Comparison of ENCODE assay signal across 24 mouse cellular contexts in genomic region chr1:153842121-153842740, GRCm38 (mm10). TPM values are rescaled to one million over a fixed set of nuclear protein-coding genes. Genes with fewer than 3 reads are reported as not detected.
DNase-seq lines count a peak whose midpoint lies in the region; ATAC-seq and TF ChIP-seq lines count a peak whose summit lies in the region.
"Had no signal": no experiment of that assay in that cellular context is flagged by ENCODE, and none has a peak within 500 bp of the region (broad histone marks: within the 10 kb centered on the region; RNA-seq: fewer than 3 reads in every experiment).

No protein-coding gene starts in this region.

- no peaks in the 10 kb centered on the region for H3K4me1 ChIP-seq in heart, postnatal 0 days (ENCODE audit: control insufficient read depth, insufficient read depth)
- H3K4me1 ChIP-seq in heart, adult 2 months (ENCODE audit: control insufficient read depth, insufficient read depth, low read length), result peaks cover 1% of the 10 kb centered on the region; the same call in 1 of the 2 replicates
- H3K4me1 ChIP-seq: hindbrain, embryonic 15.5 days; liver, embryonic 13.5 days; neural tube, embryonic 12.5 days had no signal

- DNase-seq in heart, postnatal 0 days (ENCODE audit: low spot score), result no peak
- DNase-seq in heart, adult 2 months, result no peak
- peak; percentile 20 for DNase-seq in urinary bladder, postnatal 14 days (ENCODE audit: low spot score)
- DNase-seq in urinary bladder, postnatal 25 days (ENCODE audit: low spot score), result no peak
- peak; percentile 54 to 72 for DNase-seq in thymus, adult 18-20 months
- DNase-seq in retina, postnatal 1 day, result no peak
- DNase-seq in spleen, postnatal 4 days (ENCODE audit: low spot score in 2 of 2), result no peak
- no peak for DNase-seq in retina, embryonic 14.5 days (ENCODE audit: low spot score)
- DNase-seq: cerebellum, postnatal 25 days; kidney, postnatal 36 days; liver, embryonic 13.5 days had no signal

- H3K27me3 ChIP-seq in heart, postnatal 0 days (ENCODE audit: control insufficient read depth, insufficient read depth, low read length), result no peaks in the 10 kb centered on the region
- no peaks in the 10 kb centered on the region for H3K27me3 ChIP-seq in heart, adult 2 months (ENCODE audit: control insufficient read depth, insufficient read depth, low read length)
- H3K27me3 ChIP-seq: hindbrain, embryonic 15.5 days; liver, embryonic 13.5 days; megakaryocyte, embryonic 14.5 days; neural tube, embryonic 12.5 days had no signal

- H3K79me2 ChIP-seq in heart, adult 2 months (replicated peaks; ENCODE audit: control insufficient read depth, insufficient read depth, low read length), result no peaks in the 10 kb centered on the region

- no peak overlapping the region for H3K4me2 ChIP-seq in heart, postnatal 0 days (ENCODE audit: low read depth, low read length)
- H3K4me2 ChIP-seq: hindbrain, embryonic 15.5 days; liver, embryonic 13.5 days; neural tube, embryonic 12.5 days had no signal

- intact Hi-C loops in heart, adult 2 months (cut with DNase I), result no loop called here

- no peaks in the 10 kb centered on the region for H3K9me3 ChIP-seq in heart, postnatal 0 days (replicated peaks; ENCODE audit: control insufficient read depth, low read length)
- H3K9me3 ChIP-seq: G1E; hindbrain, embryonic 15.5 days; liver, embryonic 13.5 days; neural tube, embryonic 12.5 days had no signal

- H3K4me3 ChIP-seq in heart, postnatal 0 days (ENCODE audit: low read depth, low read length), result no peak overlapping the region
- no peak overlapping the region for H3K4me3 ChIP-seq in heart, adult 2 months
- H3K4me3 ChIP-seq: hindbrain, embryonic 15.5 days; liver, embryonic 13.5 days; megakaryocyte, embryonic 14.5 days; neural tube, embryonic 12.5 days had no signal

- no peaks in the 10 kb centered on the region for H3K36me3 ChIP-seq in heart, postnatal 0 days (replicated peaks; ENCODE audit: control insufficient read depth, insufficient read depth, low read length)
- no peaks in the 10 kb centered on the region for H3K36me3 ChIP-seq in heart, adult 2 months (ENCODE audit: control insufficient read depth, insufficient read depth, low read length)
- H3K36me3 ChIP-seq: G1E; hindbrain, embryonic 15.5 days; liver, embryonic 13.5 days; neural tube, embryonic 12.5 days had no signal

- H3K27ac ChIP-seq in heart, postnatal 0 days (ENCODE audit: low read depth), result peak overlapping the region; percentile 9; the same call in 1 of the 2 replicates
- H3K27ac ChIP-seq in heart, adult 2 months, result no peak overlapping the region
- H3K27ac ChIP-seq: hindbrain, embryonic 15.5 days; liver, embryonic 13.5 days; neural tube, embryonic 12.5 days had no signal

- TF ChIP-seq POLR2A in heart, adult 2 months (IDR thresholded peaks at IDR 0.05; ENCODE audit: insufficient read depth, low read depth, low read length), result no peak

- WGBS in heart, postnatal 0 days, result 74% methylated on average over 11 of the region's 11 CpGs
- WGBS in heart, adult 2 months, result 68% methylated on average over 11 of the region's 11 CpGs

- ATAC-seq in heart, postnatal 0 days (ENCODE audit: insufficient read depth, low read depth), result no peak
- ATAC-seq: intestine, postnatal 0 days; midbrain, embryonic 16.5 days had no signal

- TF ChIP-seq EP300 in heart, postnatal 0 days (IDR thresholded peaks at IDR 0.05; ENCODE audit: low read depth), result no peak
- TF ChIP-seq EP300 in heart, adult 2 months (IDR thresholded peaks at IDR 0.05; ENCODE audit: insufficient read depth, low read depth, low read length), result no peak

- H3K9ac ChIP-seq in heart, postnatal 0 days (replicated peaks; ENCODE audit: low read depth, low read length), result no peak overlapping the region
- no peak overlapping the region for H3K9ac ChIP-seq in heart, adult 2 months (ENCODE audit: low read depth, low read length)
- H3K9ac ChIP-seq: hindbrain, embryonic 15.5 days; liver, embryonic 13.5 days; neural tube, embryonic 12.5 days had no signal

- TF ChIP-seq CTCF in heart, postnatal 0 days (IDR thresholded peaks at IDR 0.05; ENCODE audit: low read depth), result no peak
- no peak for TF ChIP-seq CTCF in heart, adult 2 months (IDR thresholded peaks at IDR 0.05)

RNA-seq across cellular contexts. Expression of gene Rgsl1, which starts 1.7 kb away (rescaled TPM):
- not detected in 2 replicates for total RNA-seq in heart, postnatal 0 days (2014; rRNA removed; ENCODE audit: low replicate concordance)
- not detected in 2 replicates for polyA plus RNA-seq in heart, postnatal 0 days (2015; fragmentation: Nextera tagmentation; extraction: Ambion mirVana)
- total RNA-seq in heart, adult 2 months (2021), result not detected
- 0.15 TPM in 1 of 2 replicates, not detected in the other for polyA plus RNA-seq in heart, adult 2 months (2012; rRNA removed)
- total RNA-seq: heart, adult 18-20 months; heart, postnatal 14 days had no signal
- polyA plus RNA-seq: C2C12; embryonic facial prominence, embryonic 11.5 days; G1E; liver, embryonic 13.5 days; lung, embryonic 16.5 days had no signal

RNA-seq across cellular contexts. Expression of gene Teddm1b, which starts 31.9 kb away (rescaled TPM):
- not detected in 2 replicates for total RNA-seq in heart, postnatal 0 days (2014; rRNA removed; ENCODE audit: low replicate concordance)
- polyA plus RNA-seq in heart, postnatal 0 days (2015; fragmentation: Nextera tagmentation; extraction: Ambion mirVana), result 0.10 TPM in 1 of 2 replicates, not detected in the other
- not detected for total RNA-seq in heart, adult 2 months (2021)
- not detected in 2 replicates for polyA plus RNA-seq in heart, adult 2 months (2012; rRNA removed)
- total RNA-seq: heart, adult 18-20 months; heart, postnatal 14 days; layer of hippocampus, postnatal 10 days had no signal
- polyA plus RNA-seq: G1E; intestine, postnatal 0 days had no signal

RNA-seq across cellular contexts. Expression of gene Teddm1a, which starts 49.3 kb away (rescaled TPM):
- total RNA-seq in heart, postnatal 0 days (2014; rRNA removed; ENCODE audit: low replicate concordance), result not detected in 2 replicates
- polyA plus RNA-seq in heart, postnatal 0 days (2015; fragmentation: Nextera tagmentation; extraction: Ambion mirVana), result not detected in 2 replicates
- not detected for total RNA-seq in heart, adult 2 months (2021)
- polyA plus RNA-seq in heart, adult 2 months (2012; rRNA removed), result not detected in 2 replicates
- total RNA-seq: heart, adult 18-20 months; heart, postnatal 14 days; layer of hippocampus, postnatal 10 days had no signal
- polyA plus RNA-seq: C2C12; embryonic facial prominence, embryonic 11.5 days; G1E; hindbrain, embryonic 15.5 days; intestine, postnatal 0 days; limb, embryonic 11.5 days; liver, embryonic 13.5 days; lung, embryonic 16.5 days; midbrain, embryonic 16.5 days; neural tube, embryonic 12.5 days had no signal

RNA-seq across cellular contexts. Expression of gene Glul, which starts 57.5 kb away (rescaled TPM):
- total RNA-seq in heart, postnatal 0 days (2014; rRNA removed; ENCODE audit: low replicate concordance), result 199 and 256 TPM in 2 replicates
- 81.8 and 95.5 TPM in 2 replicates for polyA plus RNA-seq in heart, postnatal 0 days (2015; fragmentation: Nextera tagmentation; extraction: Ambion mirVana)
- 100 to 1,000 TPM; 406 to 679 TPM for total RNA-seq in heart, adult 2 months (2021)
- polyA plus RNA-seq in heart, adult 2 months (2012; rRNA removed), result 344 and 559 TPM in 2 replicates

RNA-seq across cellular contexts. Expression of gene Teddm2, which starts 57.8 kb away (rescaled TPM):
- not detected in 2 replicates for total RNA-seq in heart, postnatal 0 days (2014; rRNA removed; ENCODE audit: low replicate concordance)
- 0.33 and 0.41 TPM in 2 replicates for polyA plus RNA-seq in heart, postnatal 0 days (2015; fragmentation: Nextera tagmentation; extraction: Ambion mirVana)
- total RNA-seq in heart, adult 2 months (2021), result under 1 TPM; 0.91 TPM
- polyA plus RNA-seq in heart, adult 2 months (2012; rRNA removed), result 0.49 and 1.00 TPM in 2 replicates

Comparison
In these comparisons a context has a peak if more than half of its experiments do, and no peak if none do; other contexts are left out.
1. DNase-seq: peak in urinary bladder, postnatal 14 days (single experiment) and thymus, adult 18-20 months (2 of 2); none in heart, postnatal 0 days (single experiment), heart, adult 2 months (0 of 2), urinary bladder, postnatal 25 days (single experiment), retina, postnatal 1 day (single experiment), spleen, postnatal 4 days (0 of 2) and retina, embryonic 14.5 days (single experiment).